Mouse (Mus musculus) CD4-positive, CD25-positive, alpha-beta regulatory T cell, adult 4 months (primary cell): ENCODE measurements around the gene Gm28035. TPM values are rescaled to one million over a fixed set of nuclear protein-coding genes. Genes with fewer than 3 reads are reported as not detected.

Source experiments
- ATAC-seq: one replicate; pipeline ENCODE4 v1.8.0; 2017
- polyA plus RNA-seq, 2 experiments: library from polyadenylated mRNA; unstranded; fragments of 100-300 nt; shearing (Covaris generic); gene quantifications; one replicate each; pipeline ENCODE4 v1.2.1; 2017

The Gm28035 gene
- polyA plus RNA-seq, 2 experiments from 2014 or later, result 0.25 TPM; not detected in 1

DNA sequence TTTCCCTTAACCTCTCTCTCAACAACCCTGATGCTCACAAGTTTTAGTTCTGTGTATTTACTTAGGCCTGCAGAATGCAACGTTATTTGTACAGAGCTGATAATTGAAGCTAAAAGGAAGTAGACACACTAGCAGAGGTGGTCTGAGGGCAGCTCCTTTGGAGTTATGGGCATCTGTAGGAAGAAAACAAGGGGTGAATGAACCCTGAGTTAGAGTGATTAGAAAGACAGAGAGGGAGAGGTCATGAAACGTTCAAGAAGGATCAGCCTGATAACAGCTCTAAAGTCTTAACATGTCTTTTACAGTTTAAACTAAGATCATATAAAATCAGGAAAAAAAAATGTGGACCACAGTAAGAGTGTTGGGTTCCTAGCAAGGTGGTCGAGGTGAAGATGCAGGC lies 69.0 kb downstream of the Gm28035 start:
- no peak for ATAC-seq

- no peak for ATAC-seq
Measured at GRCm38 (mm10) chr2:30311481-30311880, 71.1 kb downstream of the Gm28035 start.

DNA sequence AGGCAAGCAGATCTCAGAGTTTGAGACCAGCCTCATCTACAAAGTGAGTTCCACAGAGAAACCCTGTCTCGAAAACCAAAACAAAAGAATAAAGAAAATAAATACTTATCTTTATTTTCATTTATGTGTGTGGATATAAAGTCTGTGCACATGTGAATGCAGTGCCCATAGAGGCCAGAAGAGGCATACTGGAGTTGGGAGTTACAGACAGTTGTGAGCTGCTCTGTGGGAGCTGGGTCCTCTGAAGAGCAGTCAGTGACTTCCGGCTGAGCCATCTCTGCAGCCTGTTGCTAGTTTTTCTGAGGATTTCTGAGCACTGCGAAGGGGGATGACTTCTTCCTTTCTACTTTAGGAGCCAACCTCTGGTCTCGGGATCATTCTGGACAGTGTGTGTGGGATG lies 75.8 kb downstream of the Gm28035 start:
- no peak for ATAC-seq

- ATAC-seq, result no peak
Measured at GRCm38 (mm10) chr2:30316955-30317354, 76.6 kb downstream of the Gm28035 start.

DNA sequence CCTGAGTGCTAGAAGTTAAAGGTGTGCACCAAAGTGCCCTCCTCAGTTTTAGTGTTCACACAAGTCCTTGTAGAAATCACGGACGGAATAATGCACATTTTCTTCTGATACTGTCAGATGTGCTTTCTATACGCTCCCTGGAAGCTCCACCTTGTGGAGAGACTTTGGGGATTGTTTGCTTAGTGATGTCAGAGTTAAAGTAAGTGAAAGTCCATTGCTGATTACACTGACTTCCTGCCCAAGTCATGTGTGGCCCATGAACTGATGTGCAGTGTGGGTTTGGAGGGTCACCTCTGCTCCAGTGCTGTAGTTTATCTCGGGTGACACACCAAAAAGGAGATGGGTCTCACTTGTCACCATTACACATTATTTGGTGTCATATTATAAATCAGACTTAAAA lies 78.9 kb downstream of the Gm28035 start:
- ATAC-seq, result no peak

DNA sequence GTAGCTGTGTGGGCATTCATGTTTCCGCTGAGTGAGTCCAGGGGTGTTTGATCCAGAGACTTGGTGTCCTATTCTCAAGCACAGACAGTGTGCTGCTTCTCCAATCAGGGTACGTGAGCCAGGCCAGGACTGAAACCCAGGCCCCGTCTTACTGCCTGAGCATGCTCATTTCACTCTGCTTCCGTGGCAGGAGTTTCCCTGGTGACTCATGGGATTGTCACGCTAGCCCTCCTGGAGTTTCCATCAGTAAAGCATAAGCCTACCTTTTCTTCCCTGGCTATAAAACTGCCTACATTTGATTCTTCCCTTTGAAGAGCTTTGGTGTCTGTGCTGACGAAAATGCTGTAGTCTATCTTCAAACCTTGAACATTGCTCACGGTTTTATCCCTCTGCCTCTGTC lies 82.7 kb downstream of the Gm28035 start:
- ATAC-seq, result no peak

- no peak for ATAC-seq
Measured at GRCm38 (mm10) chr2:30325296-30325695, 84.9 kb downstream of the Gm28035 start.

- no peak for ATAC-seq
Measured at GRCm38 (mm10) chr2:30327276-30327675, 86.9 kb downstream of the Gm28035 start.

GRCm38 (mm10) chr2:30328791-30329190 lies 88.4 kb downstream of the Gm28035 start:
- no peak for ATAC-seq

Other genes with a start within 250 kb of the Gm28035 start
- gene Wdr34, start 191.7 kb upstream of the Gm28035 start, polyA plus RNA-seq, result 1 to 10 TPM; 1.5 to 2.0 TPM
- 100 to 1,000 TPM; 362 to 387 TPM for gene Set, start 183.2 kb upstream of the Gm28035 start, polyA plus RNA-seq
- gene Pkn3, start 162.9 kb upstream of the Gm28035 start, polyA plus RNA-seq, result under 1 TPM; 0.16 to 0.48 TPM
- gene Zdhhc12, start 146.9 kb upstream of the Gm28035 start, polyA plus RNA-seq, result 10 to 100 TPM; 32.3 to 44.9 TPM
- gene Zer1, start 116.0 kb upstream of the Gm28035 start, polyA plus RNA-seq, result 10 to 100 TPM; 18.5 to 25.5 TPM
- 10 to 100 TPM; 10.9 to 11.3 TPM for gene Tbc1d13, start 106.8 kb upstream of the Gm28035 start, polyA plus RNA-seq
- 1 to 10 TPM; 1.3 to 2.5 TPM for gene Endog, start 69.1 kb upstream of the Gm28035 start, polyA plus RNA-seq
- 10 to 100 TPM; 30.2 to 50.9 TPM for gene Spout1, start 62.1 kb upstream of the Gm28035 start, polyA plus RNA-seq
- 10 to 100 TPM in 1 of 2 experiments, 1 to 10 TPM in 1; 9.9 to 13.4 TPM for gene Kyat1, start 34.7 kb upstream of the Gm28035 start, polyA plus RNA-seq
- gene Lrrc8a, start 2.9 kb upstream of the Gm28035 start, polyA plus RNA-seq, result 10 to 100 TPM; 27.2 to 36.9 TPM
- 1 to 10 TPM; 2.8 to 4.4 TPM for gene Phyhd1, start 25.6 kb downstream of the Gm28035 start, polyA plus RNA-seq
- 1 to 10 TPM in 1 of 2 experiments, not detected in 1; 2.4 TPM for gene Gm28038, start 40.5 kb downstream of the Gm28035 start, polyA plus RNA-seq
- gene Dolk, start 45.8 kb downstream of the Gm28035 start, polyA plus RNA-seq, result 10 to 100 TPM; 11.3 to 12.8 TPM
- 10 to 100 TPM; 23.3 to 44.4 TPM for gene Nup188, start 45.8 kb downstream of the Gm28035 start, polyA plus RNA-seq
- 100 to 1,000 TPM in 1 of 2 experiments, 10 to 100 TPM in 1; 86.1 to 129 TPM for gene Sh3glb2, start 118.8 kb downstream of the Gm28035 start, polyA plus RNA-seq
- gene Miga2, start 123.7 kb downstream of the Gm28035 start, polyA plus RNA-seq, result 1 to 10 TPM; 5.0 to 8.3 TPM
- gene Dolpp1, start 151.7 kb downstream of the Gm28035 start, polyA plus RNA-seq, result 10 to 100 TPM; 16.9 to 28.1 TPM
- 1 to 10 TPM; 1.1 to 2.2 TPM for gene Crat, start 175.2 kb downstream of the Gm28035 start, polyA plus RNA-seq
- gene Ptpa, start 175.5 kb downstream of the Gm28035 start, polyA plus RNA-seq, result 10 to 100 TPM; 37.8 to 86.7 TPM
- gene Ier5l, start 233.7 kb downstream of the Gm28035 start, polyA plus RNA-seq, result under 1 TPM in 1 of 2 experiments, not detected in 1; 0.20 TPM